Mouse (Mus musculus): ENCODE measurements at regions not wholly inside any gene's neighbourhood (a gene's known extent, or its start where the extent isn't known, plus 50 kb on each side); places are given as distances from the start of the nearest gene placed in this dataset.

DNA sequence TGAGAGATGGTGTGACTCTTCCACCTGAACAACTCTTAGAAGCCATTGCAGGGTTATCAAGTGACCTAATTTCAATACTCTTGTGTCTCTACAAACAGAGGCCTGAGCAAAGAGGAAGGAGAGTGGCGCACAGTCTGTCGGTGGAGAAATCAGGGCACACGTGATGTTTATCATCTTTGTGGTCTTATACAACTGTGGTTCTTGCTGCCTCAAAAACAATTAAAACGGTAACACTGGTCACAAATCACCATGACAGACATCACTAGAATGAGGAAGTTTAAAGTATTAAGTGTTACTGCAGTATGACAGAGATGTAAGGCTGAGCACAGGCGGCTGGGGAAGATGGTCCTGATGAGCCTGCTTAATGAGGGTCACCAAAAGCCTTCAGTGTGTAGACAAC lies 73.6 kb downstream of the Sdc1 start:
- no peak for DNase-seq

DNA sequence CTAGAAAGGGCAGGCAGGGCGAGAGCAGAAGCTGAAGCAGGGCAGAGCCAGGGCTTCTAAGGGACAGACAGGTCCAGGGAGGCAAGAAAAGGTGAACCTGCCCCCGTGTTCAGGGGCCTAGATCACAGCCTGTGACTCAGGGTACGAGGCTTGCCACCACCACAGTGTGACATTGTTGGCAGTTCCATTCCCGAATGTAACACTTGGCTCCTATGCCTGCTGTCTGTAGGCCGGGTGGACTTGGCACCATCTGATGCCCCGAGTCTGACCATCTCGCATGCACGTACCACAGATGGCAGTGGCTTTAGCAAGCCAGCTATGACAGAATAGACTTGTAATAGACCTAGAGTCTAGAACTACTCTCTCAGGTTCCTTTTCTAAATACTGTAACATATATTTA lies 74.3 kb downstream of the Sdc1 start:
- DNase-seq: peak; percentile 81 to 86

DNA sequence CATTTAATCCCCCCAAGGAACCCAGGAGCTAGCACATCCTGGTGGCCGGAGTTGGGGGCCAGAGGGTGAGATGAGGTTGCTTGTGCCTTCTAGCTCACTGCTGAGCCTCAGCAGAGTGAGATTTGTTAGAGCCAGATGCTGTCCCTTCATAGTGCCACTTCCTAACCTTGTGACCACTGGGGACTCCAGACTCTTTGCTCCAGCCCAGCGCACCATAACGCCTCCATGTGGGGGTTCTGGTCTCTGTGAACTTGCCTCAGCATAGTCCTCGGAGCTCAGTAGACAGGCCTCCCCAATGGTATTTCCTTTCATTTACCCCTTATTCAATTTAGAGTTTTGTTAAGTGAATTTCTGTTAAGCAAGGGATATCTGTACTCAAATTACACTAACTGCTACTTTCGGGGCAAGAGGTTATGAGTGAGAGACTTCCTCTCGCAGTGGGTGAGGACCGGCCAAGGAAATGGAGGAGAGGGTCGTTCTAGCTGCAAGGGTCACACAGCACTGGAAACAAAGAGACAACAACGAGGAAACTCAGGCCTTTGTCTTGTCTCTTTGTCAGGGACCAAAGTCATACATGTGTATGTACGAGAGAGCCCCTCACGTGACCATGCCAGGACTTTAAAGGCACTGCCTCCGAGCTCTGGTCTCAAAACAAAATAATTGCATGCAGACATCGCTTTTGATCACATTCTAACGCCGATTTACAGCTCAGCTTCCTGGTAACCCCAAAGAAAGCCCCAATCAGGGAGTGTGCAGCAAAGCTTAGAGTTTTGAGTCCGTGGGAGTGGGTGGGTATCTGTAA lies 74.8 kb upstream of the Laptm4a start:
- no peak for DNase-seq

DNA sequence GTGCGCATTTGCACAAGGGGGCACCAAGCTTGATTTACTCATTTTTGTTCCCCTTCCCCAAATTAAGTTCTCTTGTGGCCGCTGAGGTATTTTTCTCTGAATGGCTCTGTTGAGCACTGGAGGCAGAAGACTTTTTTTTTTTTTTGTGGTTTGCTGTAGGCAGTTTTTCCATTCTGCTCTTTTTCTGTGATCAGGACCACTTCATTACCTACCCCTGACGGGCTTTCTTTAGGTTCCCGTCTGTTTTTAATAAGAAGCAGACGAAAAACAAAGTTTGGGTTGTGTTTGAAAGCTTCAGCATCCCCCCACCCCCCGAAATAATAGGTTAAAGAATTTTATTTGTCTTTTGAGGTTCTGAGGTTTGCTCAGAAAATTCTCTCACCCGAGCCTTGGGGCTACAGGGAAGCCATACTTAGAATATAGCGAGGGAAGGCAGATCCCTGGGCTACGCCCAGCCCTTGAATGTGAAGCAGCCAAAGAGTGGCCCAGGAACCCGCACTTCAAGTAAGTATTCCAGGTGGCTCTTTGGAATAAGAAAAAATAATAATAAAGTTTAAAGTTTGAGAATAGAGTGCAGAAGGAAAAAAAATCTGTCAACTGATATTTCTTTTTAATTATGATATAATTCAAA lies 74.1 kb upstream of the Laptm4a start:
- no peak for DNase-seq

DNA sequence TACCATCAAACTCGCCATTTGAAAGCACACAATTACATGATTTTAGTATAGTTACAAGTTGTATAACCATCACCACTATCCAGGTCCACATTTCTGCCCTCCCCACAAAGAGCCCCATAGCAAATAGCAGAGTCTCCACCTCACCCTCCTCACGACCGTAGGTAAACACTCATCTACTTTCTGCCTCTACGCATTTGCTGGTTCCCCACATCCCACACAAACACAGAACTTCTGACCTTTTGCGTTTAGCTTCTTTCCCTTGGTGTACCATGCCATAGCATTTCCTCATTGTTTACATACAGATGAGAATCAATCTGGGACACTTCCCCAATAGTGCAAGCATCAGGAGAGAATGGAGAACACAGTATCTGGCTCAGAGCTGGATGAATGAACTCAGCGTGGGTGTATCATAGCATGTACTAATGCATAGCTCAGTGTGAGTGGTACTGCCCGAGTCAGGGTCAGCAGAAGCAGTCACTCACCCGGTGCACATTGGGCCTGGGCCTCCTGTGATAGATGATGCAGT lies 73.5 kb upstream of the Laptm4a start:
- DNase-seq: no peak

DNA sequence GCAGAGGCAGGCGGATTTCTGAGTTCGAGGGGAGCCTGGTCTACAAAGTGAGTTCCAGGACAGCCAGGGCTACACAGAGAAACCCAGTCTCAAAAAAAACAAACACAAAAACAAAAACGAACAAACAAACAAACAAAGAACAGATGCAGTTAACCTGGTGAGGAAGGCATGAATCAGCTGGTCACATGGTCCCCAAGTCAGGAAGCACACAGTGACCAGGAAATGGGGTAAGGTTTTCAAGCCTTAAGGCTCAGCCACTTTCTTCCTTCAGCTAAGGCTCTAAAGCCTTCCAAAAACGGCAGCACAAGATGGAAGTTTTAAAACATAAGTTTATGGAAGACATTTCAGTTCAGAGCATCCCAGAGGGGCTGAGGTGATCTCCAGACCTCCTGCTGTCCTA lies 67.6 kb upstream of the Laptm4a start:
- DNase-seq: no peak

DNA sequence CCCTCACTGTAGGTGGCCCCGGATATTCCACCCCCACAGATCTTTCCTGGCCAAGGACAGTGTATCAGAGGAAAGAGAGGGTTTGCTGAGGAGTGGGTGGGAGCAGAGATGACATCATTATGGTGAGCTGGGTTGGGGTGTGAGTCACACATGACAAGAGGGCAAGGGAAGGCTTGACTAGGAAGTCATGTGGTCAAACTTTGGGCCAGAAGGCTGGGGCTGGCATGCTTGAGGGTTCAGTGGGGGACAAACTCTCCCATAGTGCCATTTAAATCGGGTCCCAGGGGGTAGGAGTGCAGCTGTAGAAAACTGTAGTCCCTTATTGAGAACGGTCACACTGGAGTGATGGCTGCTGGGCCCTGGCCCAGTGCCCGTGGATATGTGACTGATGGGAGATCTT lies 67.1 kb upstream of the Laptm4a start:
- peak in 1 of 2 experiments; percentile 24 for DNase-seq

DNA sequence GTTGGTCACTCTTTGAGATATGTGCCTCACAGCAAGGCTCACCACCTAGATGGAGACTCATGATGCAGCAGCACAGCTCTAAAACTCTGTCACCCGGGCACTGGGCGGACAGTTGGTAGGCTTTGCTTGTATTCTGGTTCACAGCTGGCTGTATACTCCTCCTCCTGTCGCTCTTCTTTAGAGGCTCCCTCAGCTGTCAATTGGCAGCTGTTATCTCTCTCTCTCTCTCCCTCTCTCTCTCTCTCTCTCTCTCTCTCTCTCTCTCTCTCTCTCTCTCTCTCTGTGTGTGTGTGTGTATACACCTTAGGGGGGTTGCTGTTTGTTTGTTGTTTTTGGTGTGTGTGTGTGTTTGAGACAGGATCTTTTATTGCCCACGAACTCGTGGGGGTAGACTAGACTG lies 66.3 kb upstream of the Laptm4a start:
- DNase-seq: no peak

DNA sequence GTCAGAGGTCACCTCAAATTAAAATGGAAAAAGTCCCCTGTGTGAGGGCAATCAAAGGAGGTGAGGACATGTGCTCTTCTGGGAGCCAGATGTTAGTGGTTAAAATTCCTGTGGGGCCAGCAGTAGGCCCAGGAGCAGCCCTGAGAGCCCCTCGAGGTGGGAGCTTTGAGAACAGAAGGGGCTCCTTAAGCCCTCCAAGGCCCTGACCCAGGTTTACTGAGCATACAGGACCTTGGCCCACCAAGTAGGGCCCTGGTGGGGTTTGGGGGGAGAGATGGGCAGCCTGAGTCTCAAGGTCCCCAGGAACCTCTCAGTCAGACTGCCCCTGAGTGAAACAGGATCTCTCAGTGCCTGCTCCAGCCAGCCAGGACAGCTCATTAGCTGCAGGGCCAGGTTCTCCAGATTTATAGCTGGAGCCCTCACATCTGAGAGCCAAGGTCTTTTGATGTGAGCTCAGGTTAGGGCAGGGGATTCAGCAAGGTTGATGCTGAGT lies 65.4 kb upstream of the Laptm4a start:
- DNase-seq: no peak

DNA sequence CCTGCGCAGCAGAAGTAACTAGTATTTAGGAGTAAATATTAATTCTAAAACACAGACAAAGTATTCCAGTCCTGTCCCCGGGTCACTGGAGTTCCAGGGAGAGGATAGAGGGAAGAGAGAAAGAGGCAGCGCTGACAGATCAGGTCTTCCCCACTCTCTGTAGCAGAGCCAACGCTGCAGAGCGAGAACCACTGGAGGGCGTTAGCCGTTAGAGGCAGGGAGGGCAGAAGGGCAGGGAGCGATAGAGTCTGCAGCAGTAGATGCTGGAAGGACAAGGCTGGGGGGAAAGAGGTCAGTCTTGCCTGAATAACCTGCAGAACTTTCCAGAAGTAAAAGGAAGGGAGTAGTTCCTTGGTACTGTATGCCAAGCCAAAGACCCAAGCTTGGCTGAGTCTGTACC lies 64.2 kb upstream of the Laptm4a start:
- no peak for DNase-seq

DNA sequence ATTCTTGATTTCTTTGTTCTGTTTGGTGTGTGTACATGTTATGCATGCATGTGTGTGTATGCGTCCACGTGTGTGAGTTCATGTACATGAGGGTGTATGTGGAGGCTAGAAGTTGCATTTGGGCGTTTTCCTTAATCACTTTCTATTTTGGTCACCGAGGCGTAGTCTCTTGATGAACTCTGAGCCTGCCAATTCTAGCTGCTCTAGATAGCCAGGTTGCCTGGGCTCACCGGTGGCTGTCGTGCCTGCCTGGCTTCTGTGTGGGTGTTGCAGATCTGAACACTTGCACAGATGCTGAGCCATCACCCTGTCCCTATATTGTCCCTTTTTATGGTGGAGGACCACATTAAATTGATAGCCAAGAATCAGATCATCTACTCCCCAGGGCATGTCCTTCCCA lies 62.7 kb upstream of the Laptm4a start:
- DNase-seq: no peak

DNA sequence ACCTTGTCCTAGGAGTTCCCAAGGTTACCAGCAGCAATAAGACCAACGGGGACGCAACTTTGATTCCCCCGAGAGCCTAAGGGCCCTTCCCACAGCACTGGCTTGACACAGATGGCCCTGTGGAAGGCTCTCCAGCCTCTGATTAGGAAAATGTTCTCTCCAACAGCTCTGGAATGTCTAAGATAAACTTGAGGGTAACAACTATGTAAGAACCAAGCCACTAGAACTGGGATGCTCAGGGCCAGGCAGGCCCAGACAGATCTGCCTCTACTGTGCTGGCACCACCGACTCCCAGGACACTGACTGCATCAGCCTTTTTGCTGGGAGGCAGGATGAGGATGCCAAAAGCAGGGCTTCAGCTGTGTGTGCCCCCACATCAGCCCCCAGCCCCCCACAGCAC lies 61.9 kb upstream of the Laptm4a start:
- no peak for DNase-seq

DNA sequence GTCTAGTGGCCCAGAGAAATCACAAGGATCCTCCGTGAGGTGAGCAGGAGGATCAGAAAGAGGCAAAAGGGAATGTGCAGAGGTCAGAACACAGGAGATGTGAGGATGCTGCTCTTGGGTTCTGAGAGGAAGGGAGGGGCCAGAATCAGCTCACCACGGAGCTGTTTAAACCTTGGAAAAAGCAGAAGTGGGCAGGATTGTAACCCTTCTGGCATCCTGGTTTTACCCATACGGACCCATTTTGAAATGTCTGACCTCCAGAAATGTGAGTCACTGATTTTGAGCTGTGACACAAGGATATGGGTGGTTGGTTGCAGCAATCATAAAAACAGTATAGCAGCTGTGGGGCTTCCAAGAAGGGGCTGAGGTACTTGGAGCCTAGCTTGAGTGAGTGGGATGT lies 56.6 kb upstream of the Laptm4a start:
- DNase-seq: no peak

DNA sequence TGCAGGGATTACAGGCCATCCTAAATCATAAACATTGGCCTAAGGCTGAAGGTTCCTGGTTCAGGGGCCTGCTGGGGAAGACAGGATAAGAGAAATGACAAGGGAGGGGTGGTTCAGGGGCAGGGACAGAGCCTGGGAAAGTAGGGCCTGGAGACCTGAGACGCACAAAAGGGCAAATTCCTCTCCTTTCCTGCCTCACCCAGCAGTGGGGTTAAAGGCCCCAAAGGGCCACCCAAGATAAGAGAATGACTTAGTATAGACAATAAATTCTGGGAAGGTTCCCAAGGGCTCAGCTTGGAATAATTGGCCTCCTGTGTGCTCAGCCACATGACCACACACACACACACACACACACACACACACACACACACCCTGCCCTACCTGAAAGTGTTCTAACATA lies 56.2 kb upstream of the Laptm4a start:
- DNase-seq: no peak

DNA sequence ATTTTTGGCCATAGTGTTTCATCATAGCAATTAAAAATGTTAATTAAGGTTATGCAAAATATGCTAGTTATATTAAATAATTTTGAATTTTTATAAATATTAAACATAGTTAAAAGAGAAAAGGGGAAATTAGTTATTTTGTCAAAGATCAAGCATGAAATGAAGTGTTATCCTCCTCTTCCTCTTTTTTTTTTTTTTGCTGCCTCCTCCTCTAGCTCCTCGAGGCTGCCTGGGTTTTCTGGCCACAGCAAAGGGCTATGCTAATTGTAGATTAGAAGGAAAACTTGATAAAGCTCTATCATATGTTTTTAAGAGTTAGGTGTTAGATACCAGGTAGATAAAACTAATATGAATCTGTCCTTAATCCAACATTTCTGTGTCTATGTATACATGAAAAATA lies 54.4 kb upstream of the Laptm4a start:
- no peak for DNase-seq

DNA sequence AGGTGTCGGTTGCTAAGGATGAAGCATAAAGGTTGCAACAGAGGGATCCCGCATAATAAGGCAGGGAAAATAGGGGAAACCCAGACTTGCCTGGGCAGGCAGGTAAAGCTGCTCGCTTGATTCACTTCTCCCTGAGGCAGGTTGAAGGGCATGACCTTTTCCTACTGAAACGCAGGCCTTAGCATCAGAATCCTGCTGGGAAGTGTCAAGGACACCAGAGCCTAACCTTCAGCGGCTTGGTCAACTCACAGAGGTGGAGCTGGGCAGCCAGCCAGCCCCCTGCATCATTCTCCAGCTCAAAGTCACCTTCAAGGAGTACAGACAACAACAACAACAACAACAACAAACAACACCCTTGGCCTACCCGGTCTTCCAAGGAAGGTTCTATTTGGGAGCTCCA lies 52.8 kb upstream of the Laptm4a start:
- DNase-seq: no peak

DNA sequence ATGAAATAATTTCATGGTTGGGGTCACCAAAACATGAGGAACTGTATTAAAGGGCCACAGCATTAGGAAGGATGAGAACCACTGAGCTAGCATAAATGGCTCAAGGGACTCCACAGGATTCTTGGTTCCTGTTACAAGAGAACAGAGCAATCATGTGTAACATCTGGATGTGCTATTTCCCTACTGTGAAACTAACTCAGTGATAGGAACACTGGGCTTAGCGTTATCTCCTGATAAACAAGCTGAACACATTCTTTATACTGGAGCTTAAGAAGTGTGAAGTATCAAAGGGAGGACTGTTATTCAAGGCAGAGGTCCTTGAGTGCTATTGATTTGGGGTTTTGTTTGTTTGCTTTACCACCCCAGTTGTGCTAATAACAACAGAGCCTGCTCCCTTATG lies 52.3 kb upstream of the Laptm4a start:
- no peak for DNase-seq

Measured in cerebellum, postnatal 10 days (tissue).